Comparison of ENCODE assay signal across 13 mouse cellular contexts in the genomic region with DNA sequence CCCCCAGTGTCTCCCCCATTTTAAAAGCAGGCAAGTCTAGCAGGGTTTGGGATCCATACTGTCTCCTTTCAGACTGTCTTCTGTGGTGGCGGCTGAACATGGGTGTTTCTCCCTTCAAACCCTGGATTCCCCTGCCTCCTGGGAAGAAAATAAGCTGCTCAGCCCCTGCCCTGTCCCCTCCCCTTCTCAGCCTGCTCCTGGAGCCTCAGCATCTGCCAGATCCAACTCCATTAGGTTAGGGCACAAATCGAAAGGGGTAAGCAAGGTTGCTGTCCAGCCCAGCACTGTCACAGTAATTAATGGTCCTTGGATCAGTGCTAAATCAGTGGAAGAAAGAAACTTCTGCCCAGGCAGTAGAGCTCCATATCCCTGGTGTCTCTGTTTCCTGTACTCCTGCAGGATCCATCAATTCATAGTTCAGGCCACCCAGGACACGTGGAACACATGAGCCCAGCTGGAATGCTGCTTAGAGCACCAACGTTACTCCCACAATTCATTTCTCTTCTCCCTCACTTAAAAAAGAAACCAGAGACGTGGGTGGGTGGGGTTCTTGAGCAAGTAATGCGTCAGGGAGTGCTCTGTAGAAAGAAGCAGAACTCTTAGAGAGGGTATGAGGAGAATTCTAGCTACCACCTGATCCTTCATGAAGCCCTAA.
DNase-seq lines count a peak whose midpoint lies in the region; ATAC-seq and TF ChIP-seq lines count a peak whose summit lies in the region.
"Had no signal": no experiment of that assay in that cellular context is flagged by ENCODE, and none has a peak within 500 bp of the region (broad histone marks: within the 10 kb centered on the region; RNA-seq: fewer than 3 reads in every experiment).

No protein-coding gene starts in this region.

- WGBS in forebrain, embryonic 15.5 days = 52% methylated on average over 6 of the region's 6 CpGs
- WGBS in forebrain, postnatal 0 days = 52% methylated on average over 6 of the region's 6 CpGs
- WGBS in kidney, postnatal 0 days = 20% methylated on average over 6 of the region's 6 CpGs

- no peaks in the 10 kb centered on the region for H3K9me3 ChIP-seq in forebrain, embryonic 15.5 days
- H3K9me3 ChIP-seq in forebrain, postnatal 0 days (ENCODE audit: low read length) = no peaks in the 10 kb centered on the region
- H3K9me3 ChIP-seq in kidney, postnatal 0 days (replicated peaks; ENCODE audit: low read length) = no peaks in the 10 kb centered on the region
- H3K9me3 ChIP-seq: forebrain, embryonic 12.5 days; hindbrain, embryonic 15.5 days; liver, embryonic 13.5 days had no signal

- no peak for ATAC-seq in forebrain, embryonic 15.5 days (replicated peaks)
- no peak for ATAC-seq in forebrain, postnatal 0 days
- ATAC-seq in kidney, postnatal 0 days (replicated peaks; ENCODE audit: low FRiP score, low read depth) = no peak

- no peak overlapping the region for H3K4me2 ChIP-seq in forebrain, embryonic 15.5 days (replicated peaks)
- no peak overlapping the region for H3K4me2 ChIP-seq in forebrain, postnatal 0 days (ENCODE audit: low read depth)
- H3K4me2 ChIP-seq in kidney, postnatal 0 days (ENCODE audit: low read length) = no peak overlapping the region
- H3K4me2 ChIP-seq: forebrain, embryonic 12.5 days; hindbrain, embryonic 15.5 days; liver, embryonic 13.5 days had no signal

- TF ChIP-seq CTCF in forebrain, postnatal 0 days (IDR thresholded peaks at IDR 0.05; ENCODE audit: low read depth) = no peak
- TF ChIP-seq CTCF in kidney, postnatal 0 days (IDR thresholded peaks at IDR 0.05; ENCODE audit: low read depth) = no peak

- H3K4me3 ChIP-seq in forebrain, embryonic 15.5 days = no peak overlapping the region
- no peak overlapping the region for H3K4me3 ChIP-seq in forebrain, postnatal 0 days (ENCODE audit: low read depth, low read length)
- H3K4me3 ChIP-seq in kidney, postnatal 0 days (replicated peaks; ENCODE audit: low read depth, low read length) = no peak overlapping the region
- H3K4me3 ChIP-seq: forebrain, embryonic 12.5 days; hindbrain, embryonic 15.5 days; liver, embryonic 13.5 days; megakaryocyte, embryonic 14.5 days had no signal

- H3K4me1 ChIP-seq in forebrain, embryonic 15.5 days = peaks cover 33% of the 10 kb centered on the region
- H3K4me1 ChIP-seq in forebrain, postnatal 0 days (ENCODE audit: insufficient read depth) = 0 out of 2 replicates have a peak, but pooled peaks cover 19% of the 10 kb centered on the region
- no peaks in the 10 kb centered on the region for H3K4me1 ChIP-seq in kidney, postnatal 0 days (replicated peaks; ENCODE audit: insufficient read depth, low read length)
- H3K4me1 ChIP-seq: liver, embryonic 13.5 days; megakaryocyte, embryonic 14.5 days had no signal

- H3K36me3 ChIP-seq in forebrain, embryonic 15.5 days = no peaks in the 10 kb centered on the region
- H3K36me3 ChIP-seq in forebrain, postnatal 0 days (ENCODE audit: insufficient read depth) = no peaks in the 10 kb centered on the region
- H3K36me3 ChIP-seq in kidney, postnatal 0 days (ENCODE audit: insufficient read depth, low read length) = no peaks in the 10 kb centered on the region
- H3K36me3 ChIP-seq: forebrain, embryonic 12.5 days; hindbrain, embryonic 15.5 days; liver, embryonic 13.5 days had no signal

- intact Hi-C loops in left cerebral cortex, postnatal 4 days (cut with DNase I) = loop anchor here (10.0 kb wide), 1 partner anchor 164 kb away; a partner anchor contains a TSS

- H3K27ac ChIP-seq in forebrain, embryonic 15.5 days (replicated peaks) = peak overlapping the region; percentile 55
- no peak overlapping the region for H3K27ac ChIP-seq in forebrain, postnatal 0 days (ENCODE audit: low read depth, low read length)
- H3K27ac ChIP-seq in kidney, postnatal 0 days = no peak overlapping the region
- H3K27ac ChIP-seq: forebrain, embryonic 12.5 days; hindbrain, embryonic 15.5 days; liver, embryonic 13.5 days had no signal

- no peak for DNase-seq in forebrain, postnatal 0 days
- DNase-seq in kidney, postnatal 0 days (ENCODE audit: low spot score) = peak; percentile 68
- DNase-seq in kidney, postnatal 36 days = no peak
- DNase-seq in MN1 (ENCODE audit: low spot score) = peak; percentile 16
- peak; percentile 53 for DNase-seq in left cerebral cortex, postnatal 4 days
- DNase-seq in layer of hippocampus, adult 9-10 months (ENCODE audit: low spot score) = no peak
- no peak for DNase-seq in adrenal gland, adult 8-10 months
- DNase-seq: kidney, postnatal 25 days; liver, embryonic 13.5 days had no signal

- H3K9ac ChIP-seq in forebrain, embryonic 15.5 days (replicated peaks) = no peak overlapping the region
- H3K9ac ChIP-seq in forebrain, postnatal 0 days = no peak overlapping the region
- no peak overlapping the region for H3K9ac ChIP-seq in kidney, postnatal 0 days (ENCODE audit: low read depth, low read length)
- H3K9ac ChIP-seq: forebrain, embryonic 12.5 days; hindbrain, embryonic 15.5 days; liver, embryonic 13.5 days had no signal

- no peaks in the 10 kb centered on the region for H3K27me3 ChIP-seq in forebrain, embryonic 15.5 days
- H3K27me3 ChIP-seq in forebrain, postnatal 0 days (ENCODE audit: insufficient read depth, low read length) = no peaks in the 10 kb centered on the region
- H3K27me3 ChIP-seq in kidney, postnatal 0 days (ENCODE audit: insufficient read depth, low read length) = no peaks in the 10 kb centered on the region
- H3K27me3 ChIP-seq: forebrain, embryonic 12.5 days; hindbrain, embryonic 15.5 days; liver, embryonic 13.5 days had no signal

Comparison
In these comparisons a context has a peak if more than half of its experiments do, and no peak if none do; other contexts are left out.
1. DNase-seq: peak in kidney, postnatal 0 days (single experiment), MN1 (single experiment) and left cerebral cortex, postnatal 4 days (single experiment); none in forebrain, postnatal 0 days (single experiment), kidney, postnatal 36 days (0 of 2), layer of hippocampus, adult 9-10 months (single experiment) and adrenal gland, adult 8-10 months (single experiment).